Mouse (Mus musculus): ENCODE data around the gene Gm37240.

The Gm37240 gene

DNA sequence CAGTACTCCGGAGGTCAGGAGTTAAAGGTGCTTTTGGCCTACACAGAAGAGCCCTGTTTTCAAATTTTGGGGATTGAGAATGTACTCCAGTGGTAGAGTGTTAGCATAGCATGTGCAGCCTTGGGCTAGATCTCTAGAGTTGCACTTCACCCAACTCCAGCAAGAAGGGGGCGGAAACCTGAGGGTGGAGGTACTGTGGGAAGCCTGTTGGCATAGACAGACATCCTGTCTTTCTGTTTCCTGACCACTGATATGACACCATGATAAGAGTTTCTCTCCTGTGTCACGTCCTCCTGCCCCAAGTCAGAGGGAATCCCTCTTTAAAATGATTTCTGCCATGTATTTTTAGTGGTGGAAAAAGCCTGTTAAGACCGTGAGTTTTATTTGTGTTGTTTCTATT lies 1038.5 kb downstream of the Gm37240 start:
- DNase-seq: no peak

DNA sequence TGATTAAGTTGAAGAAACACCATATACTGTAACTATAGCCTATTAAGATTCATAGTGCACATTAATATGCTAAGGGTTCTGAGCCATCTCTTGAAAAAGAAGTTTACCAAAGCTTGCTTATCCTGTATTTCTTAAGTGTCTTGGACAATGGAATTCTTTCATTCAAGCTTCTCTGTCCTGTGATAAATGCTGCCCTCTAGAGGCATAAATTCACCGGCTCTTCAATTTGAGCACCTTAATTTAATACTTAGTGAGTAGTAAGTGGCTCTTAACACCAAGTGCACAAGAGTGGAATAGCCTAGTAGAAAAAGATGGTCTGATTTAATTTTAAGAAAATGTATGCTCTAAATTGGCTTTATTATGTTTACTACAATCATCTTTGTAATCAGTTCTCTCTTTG lies 1043.7 kb downstream of the Gm37240 start:
- DNase-seq: peak; percentile 24

DNA sequence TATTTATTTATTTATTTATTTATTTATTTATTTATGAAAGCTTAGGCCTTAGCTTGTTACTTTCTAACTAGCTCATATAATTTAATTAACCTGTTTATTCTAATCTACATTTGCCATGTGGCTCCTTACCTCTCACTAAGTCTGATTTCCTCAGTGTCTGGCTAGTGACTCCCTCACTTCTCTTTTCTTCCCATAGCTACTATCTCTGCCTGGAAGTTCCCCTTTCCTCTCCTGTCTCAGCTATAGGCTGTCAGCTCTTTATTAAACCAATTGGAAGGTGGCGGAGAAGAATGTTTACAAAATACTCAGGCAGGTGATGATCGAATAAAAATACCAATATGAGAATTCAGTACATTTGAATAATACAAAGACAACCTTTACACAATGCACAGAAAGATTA lies 1044.5 kb downstream of the Gm37240 start:
- no peak for DNase-seq

DNA sequence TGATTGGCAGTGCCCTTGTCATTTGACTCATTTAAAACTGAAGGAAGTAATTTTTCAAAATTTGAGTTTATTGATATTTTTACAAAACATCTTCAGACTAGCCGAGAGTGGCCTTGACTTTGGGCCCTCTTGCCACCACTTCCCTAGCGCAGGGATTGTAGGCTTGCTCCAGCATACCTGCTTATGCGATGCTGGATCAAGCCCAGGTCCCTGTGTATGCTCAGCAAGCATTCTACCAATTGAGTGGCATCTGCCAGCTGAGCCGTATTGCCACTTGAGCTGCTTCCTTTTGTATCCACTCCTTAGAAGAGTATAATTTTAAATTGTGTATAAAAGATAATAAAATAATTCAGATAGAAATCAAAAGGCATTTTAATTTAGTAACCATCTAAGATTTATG lies 1046.0 kb downstream of the Gm37240 start:
- peak; percentile 9 for DNase-seq

DNA sequence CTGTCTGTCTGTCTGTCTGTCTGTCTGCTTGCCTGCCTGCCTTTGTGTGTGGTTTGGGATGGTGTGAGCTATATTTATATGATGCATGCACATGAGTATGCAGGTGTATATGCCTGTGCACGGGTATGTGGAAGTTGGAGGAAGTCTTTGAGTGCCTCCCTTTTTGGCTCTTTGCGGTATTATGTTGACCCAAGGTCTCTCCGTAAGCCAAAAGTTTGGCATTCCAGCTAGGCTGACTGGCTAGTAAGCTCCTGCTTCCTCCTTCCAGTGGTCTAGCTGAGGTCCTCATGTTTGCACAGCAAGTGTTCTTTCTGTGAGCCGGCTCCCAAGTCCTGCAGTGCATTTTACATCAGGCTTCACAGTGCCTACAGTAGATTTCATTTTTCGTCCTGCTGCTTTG lies 1047.8 kb downstream of the Gm37240 start:
- no peak for DNase-seq

- no peak for DNase-seq
Measured at GRCm38 (mm10) chr3:84837984-84838383, 1049.3 kb downstream of the Gm37240 start.

DNA sequence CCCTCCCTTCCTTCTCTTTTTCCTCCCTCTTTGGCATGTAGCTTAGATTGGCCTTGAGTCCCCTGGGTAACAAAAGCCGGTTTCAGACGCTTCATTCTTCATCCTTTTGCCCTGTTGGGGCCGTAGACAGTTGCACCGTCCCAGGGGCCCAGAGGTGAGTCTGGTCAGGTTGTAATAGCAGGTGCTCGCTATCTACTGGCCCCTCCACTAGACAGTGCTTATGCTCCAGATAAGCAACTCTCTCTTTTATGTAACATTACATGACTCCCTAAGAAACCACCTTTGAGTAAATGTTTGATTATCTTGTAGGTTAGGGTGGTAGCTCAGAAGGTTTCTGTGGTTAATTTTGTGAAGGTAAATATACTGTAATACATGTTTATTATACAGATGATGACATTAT lies 1051.3 kb downstream of the Gm37240 start:
- no peak for DNase-seq

DNA sequence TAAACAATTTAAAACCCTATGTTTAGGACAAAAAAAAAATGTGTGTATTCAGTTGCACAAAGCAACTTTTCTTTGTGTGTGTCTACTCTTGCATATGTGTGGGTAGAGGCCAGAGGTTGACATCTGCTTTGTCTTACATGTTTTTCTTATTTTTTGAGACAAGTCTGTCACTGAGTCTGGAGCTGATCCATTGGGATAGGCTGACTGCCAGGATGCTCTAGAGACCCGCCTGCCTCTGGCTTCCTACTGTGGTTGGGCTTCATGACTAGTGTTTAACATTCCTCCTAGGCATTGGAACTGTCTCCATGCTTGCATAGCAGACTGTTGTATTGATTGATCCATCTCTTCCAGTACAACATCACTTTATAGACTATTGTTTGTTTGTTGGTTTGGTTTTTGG lies 1058.0 kb downstream of the Gm37240 start:
- DNase-seq: no peak

DNA sequence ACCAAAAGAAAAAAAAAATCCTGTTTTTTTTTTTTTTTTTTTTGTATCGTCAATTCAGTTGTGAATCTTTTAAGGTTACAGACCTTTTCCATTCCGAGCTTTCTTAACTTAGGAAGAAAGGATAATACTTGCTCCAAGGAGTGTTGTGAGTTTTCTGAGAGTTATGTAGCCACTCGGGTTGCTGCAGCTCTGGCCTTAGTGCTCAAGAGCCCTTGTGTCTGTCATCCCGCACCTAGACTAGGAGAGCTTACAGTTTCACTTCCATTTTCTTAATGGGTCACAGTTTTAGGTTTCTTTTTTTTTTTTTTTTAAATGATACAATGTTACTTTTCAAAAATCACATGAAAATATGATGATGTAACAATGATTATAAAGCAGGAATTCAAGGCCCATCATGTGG lies 1059.7 kb downstream of the Gm37240 start:
- DNase-seq: no peak

DNA sequence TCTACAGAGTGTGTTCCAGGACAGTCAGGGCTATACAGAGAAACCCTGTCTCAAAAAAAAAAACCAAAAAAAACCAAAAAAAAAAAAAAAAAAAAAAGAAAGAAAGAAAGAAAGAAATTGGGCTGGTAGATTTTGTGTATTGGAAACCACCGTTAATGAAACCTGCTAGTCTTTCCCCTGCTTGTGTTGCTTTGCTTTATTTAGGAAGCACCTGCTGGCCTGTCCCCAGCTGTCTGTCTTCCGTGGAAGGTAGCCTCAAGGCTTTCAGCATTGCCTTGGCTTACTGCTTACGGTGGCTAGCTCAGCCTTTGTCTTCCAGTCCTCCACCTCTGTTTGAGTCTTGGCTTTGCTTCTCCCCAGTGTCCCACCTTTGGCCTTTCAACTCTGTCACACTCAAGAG lies 1060.4 kb downstream of the Gm37240 start:
- no peak for DNase-seq

GRCm38 (mm10) chr3:84826405-84826804 lies 1060.9 kb downstream of the Gm37240 start:
- no peak for DNase-seq

- DNase-seq: no peak
Measured at GRCm38 (mm10) chr3:84825990-84826389, 1061.3 kb downstream of the Gm37240 start.

DNA sequence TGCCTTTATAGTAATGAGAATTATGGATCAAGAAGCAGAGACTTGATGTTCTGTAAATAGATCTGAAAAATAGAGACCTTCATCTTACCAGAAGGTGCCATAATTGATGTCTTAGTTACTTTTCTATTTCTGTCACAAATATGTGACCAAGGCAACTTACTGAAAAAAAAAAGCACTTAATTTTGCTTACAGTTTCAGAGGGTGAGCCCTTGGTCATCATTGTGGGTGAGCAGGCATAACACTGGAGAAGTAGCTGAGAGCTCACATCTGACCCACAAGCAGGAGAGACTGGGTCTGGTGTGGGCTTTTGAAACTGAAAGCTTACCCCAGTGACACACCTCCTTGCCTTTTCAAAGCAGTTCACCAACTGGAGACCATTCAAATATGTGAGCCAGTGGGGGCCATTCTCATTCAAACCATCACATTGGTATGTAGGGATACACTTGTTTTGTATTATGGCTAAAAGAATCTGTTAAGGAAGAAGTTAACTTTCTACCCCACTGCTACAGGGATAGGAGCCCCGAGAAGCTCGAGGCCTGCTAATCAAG lies 1066.6 kb downstream of the Gm37240 start:
- no peak for DNase-seq

DNA sequence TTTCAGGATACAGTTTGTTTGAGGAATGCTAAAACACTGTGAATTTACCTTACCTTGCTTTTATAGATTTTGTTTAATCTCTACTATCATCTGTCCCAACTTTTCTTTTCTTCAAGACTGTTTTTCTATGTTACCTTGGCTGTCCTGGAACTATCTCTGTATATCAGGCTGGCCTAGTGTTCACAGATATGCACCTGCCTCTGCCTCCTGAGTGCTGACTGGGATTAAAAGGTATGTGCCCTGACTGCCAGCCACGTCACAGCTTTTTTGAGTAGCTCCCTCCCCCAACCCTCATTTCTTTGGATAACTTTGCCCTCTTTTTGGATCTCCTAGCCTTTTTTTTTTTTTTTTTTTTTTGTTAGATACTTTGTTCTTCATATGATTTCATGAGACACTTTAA lies 1070.4 kb downstream of the Gm37240 start:
- DNase-seq: no peak

DNA sequence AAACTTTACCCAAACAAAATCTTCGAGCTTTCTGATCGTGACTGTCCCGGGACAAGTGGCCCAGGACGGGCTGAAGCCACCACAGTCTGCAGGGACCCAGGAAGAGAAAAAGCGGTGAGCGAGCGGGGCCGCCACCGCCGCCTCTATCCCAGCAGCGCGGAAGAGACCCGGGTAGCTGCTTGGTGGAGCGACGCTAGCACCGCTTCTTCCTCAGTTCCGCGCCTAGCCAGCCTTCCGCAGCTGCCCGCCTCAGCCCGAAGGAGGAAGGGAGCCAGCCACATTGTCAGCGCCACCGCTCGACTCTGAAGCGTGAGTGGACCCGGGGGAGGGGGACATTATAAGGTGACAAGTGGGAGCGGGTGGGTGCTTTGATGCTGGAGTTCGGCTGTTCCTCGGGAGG lies 1071.9 kb downstream of the Gm37240 start:
- peak; percentile 45 for DNase-seq

- peak; percentile 65 for DNase-seq
Measured at GRCm38 (mm10) chr3:84814762-84815381, 1072.4 kb downstream of the Gm37240 start, which contains the start of gene Fbxw7. Fbxw7 (plus strand) TSS chr3:84815268.

DNA sequence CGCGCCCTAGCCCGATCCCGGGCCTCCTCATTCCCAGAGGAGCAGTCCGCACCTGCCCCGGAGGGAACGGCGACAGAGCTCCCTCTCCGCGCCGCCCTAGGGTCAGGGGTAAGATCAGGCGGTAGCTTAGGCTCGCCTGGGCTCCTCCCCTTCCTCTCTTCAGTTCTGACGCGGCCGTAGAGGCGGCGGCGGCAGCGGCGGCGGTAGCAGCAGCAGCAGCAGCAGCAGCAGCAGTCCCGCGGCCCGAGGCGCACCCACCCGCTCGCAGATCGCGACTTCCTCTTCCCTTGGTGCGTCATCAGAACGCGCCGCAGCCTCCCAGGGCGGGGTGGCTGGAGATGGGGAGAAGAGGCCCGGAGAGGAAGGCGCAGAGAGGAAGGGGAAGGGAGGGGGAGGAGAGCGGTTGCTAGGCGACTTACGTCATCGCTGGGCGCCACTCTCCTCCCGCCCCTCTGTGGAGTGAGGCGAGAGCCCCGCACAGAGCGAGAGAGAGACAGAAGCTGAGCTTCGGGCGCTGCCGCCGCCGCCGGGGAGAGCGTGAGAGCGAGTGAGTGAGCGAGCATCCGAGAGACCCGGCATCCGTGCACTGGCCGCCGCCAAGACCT lies 1073.1 kb downstream of the Gm37240 start:
- peak; percentile 100 for DNase-seq

GRCm38 (mm10) chr3:84813436-84814156 lies 1073.7 kb downstream of the Gm37240 start:
- DNase-seq: no peak

DNA sequence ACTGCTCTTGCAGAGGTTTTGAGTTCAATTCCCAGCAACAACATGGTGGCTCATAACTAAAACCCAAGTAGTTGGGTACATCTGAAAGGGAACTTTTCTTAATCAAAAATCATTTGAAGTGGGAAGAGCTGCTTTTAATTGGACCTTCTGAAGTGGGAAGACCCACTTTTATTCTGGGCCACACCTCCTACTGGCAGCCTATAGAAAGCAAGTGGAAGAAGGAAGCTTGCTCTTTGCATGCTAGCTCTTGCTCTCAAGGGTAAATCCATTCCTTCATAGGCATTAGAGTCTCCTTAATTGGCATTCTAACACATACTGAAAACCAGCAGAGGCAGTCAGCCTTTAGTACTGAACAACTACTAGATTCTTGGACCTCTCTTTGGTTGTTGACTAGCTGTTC lies 1076.5 kb downstream of the Gm37240 start:
- DNase-seq: no peak

- DNase-seq: no peak
Measured at GRCm38 (mm10) chr3:84808906-84809305, 1078.4 kb downstream of the Gm37240 start.

GRCm38 (mm10) chr3:84807826-84808225 lies 1079.5 kb downstream of the Gm37240 start:
- DNase-seq: no peak

DNA sequence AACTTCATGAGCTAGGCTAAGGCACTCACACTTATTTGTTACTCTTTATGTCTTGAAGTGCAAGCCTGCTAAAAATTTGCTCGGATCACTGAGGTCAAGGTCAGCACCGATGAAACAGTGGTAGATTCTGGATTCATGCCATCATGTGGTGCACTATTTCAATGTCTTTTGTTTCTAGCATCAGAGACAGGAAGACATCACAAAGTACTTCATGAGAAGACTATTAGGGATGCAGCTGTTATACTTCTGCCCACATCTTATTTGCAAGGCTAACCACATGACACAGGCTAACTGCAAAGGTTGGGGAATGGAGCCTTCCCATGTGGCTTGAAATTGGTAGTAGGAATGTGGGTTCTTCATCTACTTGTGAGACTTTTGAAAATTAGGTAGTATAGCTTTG lies 1081.1 kb downstream of the Gm37240 start:
- no peak for DNase-seq

- DNase-seq: no peak
Measured at GRCm38 (mm10) chr3:84804036-84804435, 1083.3 kb downstream of the Gm37240 start.

- no peak for DNase-seq
Measured at GRCm38 (mm10) chr3:84787914-84788313, 1099.4 kb downstream of the Gm37240 start.
